Mouse (Mus musculus) olfactory bulb, adult 2 months (tissue): ENCODE results near the gene Zc3hav1.

Experiments used
- CTCF ChIP-seq: fragments of 200-500 bp; IDR thresholded peaks from 2 replicates; pipeline ENCODE4 v1.5.1; 2012; ENCODE audit warnings: low read depth, mild to moderate bottlenecking, low read length, moderate library complexity; ENCODE audit not compliant: insufficient read depth
- POLR2A ChIP-seq: fragments of 200-500 bp; IDR thresholded peaks from 2 replicates; pipeline ENCODE4 v1.6.1; 2012; ENCODE audit warnings: mild to moderate bottlenecking, low read depth, low read length, moderate library complexity; ENCODE audit not compliant: insufficient read depth

DNA sequence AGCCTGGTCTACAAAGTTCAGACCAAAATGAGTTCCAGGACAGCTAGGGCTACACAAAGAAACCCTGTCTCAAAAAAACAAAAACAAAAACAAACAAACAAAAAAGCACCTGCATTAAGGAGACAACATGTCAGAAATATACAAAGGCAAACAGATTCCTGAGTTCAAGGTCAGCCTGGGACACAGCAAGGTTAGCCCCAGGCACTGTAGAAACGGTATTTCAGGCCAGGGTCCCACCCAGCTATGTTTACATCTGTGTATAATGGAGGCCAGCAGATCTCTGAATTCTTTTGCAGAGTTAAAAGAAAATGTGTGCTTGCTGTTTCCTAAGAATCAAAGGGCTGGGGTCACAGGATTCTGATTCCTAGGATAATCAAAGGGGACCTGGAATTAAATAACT is 7.5 kb upstream of the Zc3hav1 start:
- no peak for TF ChIP-seq CTCF
- TF ChIP-seq POLR2A, result no peak
